Mouse (Mus musculus): ENCODE measurements around the gene Myo3b.

DNA sequence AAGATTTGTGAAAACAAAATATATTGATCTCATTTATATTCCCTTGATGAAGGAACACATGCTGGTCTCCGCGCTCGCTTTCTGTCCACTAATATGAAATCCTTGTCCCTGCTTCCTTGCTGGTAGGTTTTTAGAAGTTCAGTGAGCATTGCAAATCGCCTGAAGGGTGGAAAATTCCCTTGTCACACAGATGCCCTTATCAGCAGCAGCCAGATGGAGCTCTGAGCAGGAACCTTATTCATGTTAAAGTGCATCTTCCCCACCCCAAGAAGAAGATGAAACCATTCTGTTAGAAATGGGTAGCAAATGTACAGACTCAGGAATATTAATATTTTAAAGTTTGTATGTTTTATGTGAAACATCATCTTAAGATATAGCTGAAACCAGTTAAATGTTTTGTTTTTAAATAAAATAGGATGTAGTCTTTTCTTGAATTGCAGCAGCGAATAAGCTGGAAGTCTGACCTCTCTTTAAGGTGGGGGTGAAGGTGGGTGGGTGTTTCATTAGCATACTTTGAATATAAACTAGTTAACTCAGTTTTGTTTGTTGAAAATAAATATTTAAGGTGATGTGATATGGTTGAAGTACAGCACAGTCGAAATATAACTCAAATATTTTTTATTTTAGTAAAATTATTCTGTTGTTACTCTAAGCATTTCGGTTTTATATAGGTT, 39.7 kb upstream of the Myo3b start:
- TF ChIP-seq EP300 (IDR thresholded peaks at IDR 0.05): no peak
- no peak for TF ChIP-seq CTCF (IDR thresholded peaks at IDR 0.05)

Data from lung, postnatal 0 days (tissue).